Mouse (Mus musculus): ENCODE measurements around the gene Cdc42ep3.

DNA sequence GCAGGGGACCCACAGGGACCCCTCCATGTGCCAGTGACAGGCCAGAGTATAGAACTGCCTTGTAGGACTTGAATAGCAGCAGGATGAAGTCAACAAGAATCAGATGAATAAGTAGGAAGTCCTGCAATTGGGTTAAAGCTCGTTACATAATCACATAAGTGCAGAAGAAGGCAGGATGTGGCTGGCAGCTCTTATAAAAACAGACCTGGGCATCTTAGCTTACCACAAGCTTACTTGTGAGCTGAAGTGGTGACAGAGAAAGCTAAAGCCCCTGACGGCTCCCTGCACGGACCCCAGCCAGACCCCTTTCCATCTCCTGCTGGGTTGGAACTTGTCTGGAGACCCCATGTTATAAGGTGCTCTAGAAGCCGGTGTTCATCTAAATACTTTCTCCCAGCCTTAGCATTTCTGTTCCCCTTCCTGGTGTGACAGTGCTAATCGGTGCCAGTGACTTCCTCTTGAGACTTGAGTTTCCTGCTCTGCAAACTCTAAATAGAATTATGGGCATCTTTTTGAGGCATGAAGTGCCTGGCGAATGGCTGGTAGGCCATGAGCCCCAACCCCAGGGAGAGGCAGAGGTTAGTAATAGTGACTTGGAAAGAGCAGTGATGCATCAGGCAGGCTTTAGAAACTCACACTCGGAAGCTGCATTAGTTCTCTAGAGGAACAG lies 6.8 kb downstream of the Cdc42ep3 start:
- TF ChIP-seq POLR2A (IDR thresholded peaks at IDR 0.05; ENCODE audit: insufficient read depth, low read depth, low read length) (no peak), CTCF (IDR thresholded peaks at IDR 0.05) (no peak), EP300 (IDR thresholded peaks at IDR 0.05; ENCODE audit: insufficient read depth, low read depth, low read length) (no peak)
